Mouse (Mus musculus) kidney, embryonic 14.5 days (tissue): ENCODE measurements around the gene Mamdc4. TPM values are rescaled to one million over a fixed set of nuclear protein-coding genes. Genes with fewer than 3 reads are reported as not detected.

Source experiments
- ATAC-seq: fragments of 200-750 bp; cut with Nextera tagmentation; 2 replicates; pipeline ENCODE4 v1.8.0; 2017; ENCODE audit warnings: moderate number of reproducible peaks, mild to moderate bottlenecking, moderate TSS enrichment, moderate library complexity; ENCODE audit not compliant: low FRiP score, low TSS enrichment
- H3K27ac ChIP-seq: fragments of 300-500 bp; sonication (generic); 2 replicates; pipeline ENCODE4 v1.5.1; 2014; ENCODE audit warnings: low read depth, mild to moderate bottlenecking, low read length, moderate library complexity, mixed read lengths
- H3K27me3 ChIP-seq: fragments of 300-500 bp; sonication (generic); 2 replicates; pipeline ENCODE4 v1.6.1; 2014; ENCODE audit warnings: mild to moderate bottlenecking, low read length; ENCODE audit not compliant: control insufficient read depth, insufficient read depth
- H3K36me3 ChIP-seq: fragments of 300-500 bp; sonication (generic); 2 replicates; pipeline ENCODE4 v1.6.1; 2014; ENCODE audit warnings: low read length, mixed read lengths; ENCODE audit not compliant: control insufficient read depth, insufficient read depth
- H3K4me1 ChIP-seq: fragments of 300-500 bp; sonication (generic); 2 replicates; pipeline ENCODE4 v1.6.1; 2014; ENCODE audit warnings: low read length, mixed read lengths; ENCODE audit not compliant: control insufficient read depth, insufficient read depth
- H3K4me2 ChIP-seq: fragments of 300-500 bp; sonication (generic); replicated peaks from 2 replicates; pipeline ENCODE4 v1.6.1; 2014; ENCODE audit warnings: low read depth, mild to moderate bottlenecking, low read length
- H3K4me3 ChIP-seq: fragments of 300-500 bp; sonication (generic); 2 replicates; pipeline ENCODE4 v1.5.1; 2014; ENCODE audit warnings: mild to moderate bottlenecking, low read length
- H3K9ac ChIP-seq: fragments of 300-500 bp; sonication (generic); 2 replicates; pipeline ENCODE4 v1.6.1; 2014; ENCODE audit warnings: low read depth, mild to moderate bottlenecking, low read length, moderate library complexity
- H3K9me3 ChIP-seq: fragments of 300-500 bp; sonication (generic); 2 replicates; pipeline ENCODE4 v1.6.1; 2016; ENCODE audit warnings: low read length; ENCODE audit not compliant: control insufficient read depth
- WGBS: fragments of 180-500 bp; shearing (Covaris S2); extraction: QIAGEN DNeasy Blood & Tissue Kit; methylation state at CpG from one replicate; pipeline ENCODE4 v1.1.7; 2014; 5-methylcytosine and 5-hydroxymethylcytosine counted together
- polyA plus RNA-seq: library from polyadenylated mRNA; unstranded; fragments of >200 nt; fragmentation: Nextera tagmentation; extraction: Ambion mirVana; gene quantifications from 2 replicates; pipeline ENCODE4 v1.2.1, GENCODE M21; 2014

Gene Mamdc4
- polyA plus RNA-seq, 1 experiment from 2014 or later: 7.5 TPM

- H3K4me2 ChIP-seq: no peak overlapping the region
- peaks cover 2% of the 10 kb centered on the region; the same call in 1 of the 2 replicates for H3K9me3 ChIP-seq
- H3K4me3 ChIP-seq: no peak overlapping the region
- ATAC-seq: no peak
- H3K36me3 ChIP-seq: peaks cover 29% of the 10 kb centered on the region
- H3K27ac ChIP-seq: no peak overlapping the region
- 93% methylated on average over 2 of the region's 2 CpGs for WGBS
- H3K4me1 ChIP-seq: peaks cover 26% of the 10 kb centered on the region
- H3K9ac ChIP-seq: no peak overlapping the region
- peaks cover 25% of the 10 kb centered on the region for H3K27me3 ChIP-seq
Observed at GRCm38 (mm10) chr2:25573068-25573467, 1.6 kb downstream of the Mamdc4 start.

GRCm38 (mm10) chr2:25571221-25571620, 3.4 kb downstream of the Mamdc4 start:
- Histone ChIP-seq H3K4me3 (no peak overlapping the region), H3K36me3 (peaks cover 41% of the 10 kb centered on the region), H3K4me2 (no peak overlapping the region), H3K27me3 (peaks cover 7% of the 10 kb centered on the region), H3K9ac (no peak overlapping the region), H3K27ac (no peak overlapping the region), H3K4me1 (peaks cover 16% of the 10 kb centered on the region), H3K9me3 (no peaks in the 10 kb centered on the region)
- 92% methylated on average over 4 of the region's 4 CpGs for WGBS
- ATAC-seq: no peak

- Histone ChIP-seq H3K4me2 (no peak overlapping the region), H3K27me3 (no peaks in the 10 kb centered on the region), H3K27ac (no peak overlapping the region), H3K4me1 (peaks cover 9% of the 10 kb centered on the region; the same call in 1 of the 2 replicates), H3K9me3 (no peaks in the 10 kb centered on the region), H3K4me3 (no peak overlapping the region), H3K9ac (no peak overlapping the region), H3K36me3 (peaks cover 55% of the 10 kb centered on the region)
- ATAC-seq: no peak
- 93% methylated on average over 3 of the region's 3 CpGs for WGBS
Observed at GRCm38 (mm10) chr2:25569323-25569722, 5.3 kb downstream of the Mamdc4 start.

GRCm38 (mm10) chr2:25568473-25569019, 6.1 kb downstream of the Mamdc4 start:
- WGBS: 82% methylated on average over 6 of the region's 6 CpGs
- peaks cover 62% of the 10 kb centered on the region for H3K36me3 ChIP-seq

GRCm38 (mm10) chr2:25566558-25566957, 8.1 kb downstream of the Mamdc4 start:
- no peak overlapping the region for H3K9ac ChIP-seq
- no peaks in the 10 kb centered on the region for H3K27me3 ChIP-seq
- H3K4me3 ChIP-seq: no peak overlapping the region
- WGBS: 77% methylated on average over 6 of the region's 6 CpGs
- no peak overlapping the region for H3K27ac ChIP-seq
- H3K9me3 ChIP-seq: no peaks in the 10 kb centered on the region
- no peaks in the 10 kb centered on the region for H3K4me1 ChIP-seq
- no peak overlapping the region for H3K4me2 ChIP-seq
- H3K36me3 ChIP-seq: peaks cover 82% of the 10 kb centered on the region
- ATAC-seq: no peak

More at GRCm38 (mm10) chr2:25568473-25569019, 6.1 kb downstream of the Mamdc4 start:
- Histone ChIP-seq H3K9me3 (no peaks in the 10 kb centered on the region), H3K9ac (no peak overlapping the region), H3K4me3 (no peak overlapping the region), H3K4me1 (peaks cover 2% of the 10 kb centered on the region; the same call in 1 of the 2 replicates), H3K27me3 (no peaks in the 10 kb centered on the region), H3K27ac (no peak overlapping the region), H3K4me2 (no peak overlapping the region)
- ATAC-seq: no peak

GRCm38 (mm10) chr2:25565741-25566140, 8.9 kb downstream of the Mamdc4 start:
- Histone ChIP-seq H3K4me3 (no peak overlapping the region), H3K9me3 (no peaks in the 10 kb centered on the region), H3K36me3 (peaks cover 87% of the 10 kb centered on the region), H3K4me2 (no peak overlapping the region), H3K27me3 (no peaks in the 10 kb centered on the region), H3K9ac (no peak overlapping the region), H3K27ac (no peak overlapping the region), H3K4me1 (no peaks in the 10 kb centered on the region)
- no peak for ATAC-seq
- 88% methylated on average over 8 of the region's 8 CpGs for WGBS

GRCm38 (mm10) chr2:25561946-25562345, 12.7 kb downstream of the Mamdc4 start:
- Histone ChIP-seq H3K9ac (no peak overlapping the region), H3K4me3 (no peak overlapping the region), H3K27me3 (no peaks in the 10 kb centered on the region), H3K36me3 (peaks cover 60% of the 10 kb centered on the region), H3K4me2 (no peak overlapping the region), H3K4me1 (peaks cover 11% of the 10 kb centered on the region), H3K9me3 (no peaks in the 10 kb centered on the region), H3K27ac (no peak overlapping the region)
- no peak for ATAC-seq
- WGBS: 60% methylated on average over 9 of the region's 9 CpGs

- peaks cover 11% of the 10 kb centered on the region for H3K4me1 ChIP-seq
- no peak overlapping the region for H3K4me2 ChIP-seq
- WGBS: 79% methylated on average over 8 of the region's 8 CpGs
- no peak overlapping the region for H3K27ac ChIP-seq
- H3K9ac ChIP-seq: no peak overlapping the region
- no peak for ATAC-seq
- no peak overlapping the region for H3K4me3 ChIP-seq
- peaks cover 55% of the 10 kb centered on the region for H3K36me3 ChIP-seq
- no peaks in the 10 kb centered on the region for H3K27me3 ChIP-seq
- H3K9me3 ChIP-seq: no peaks in the 10 kb centered on the region
Observed at GRCm38 (mm10) chr2:25560551-25560950, 14.1 kb downstream of the Mamdc4 start.

- Histone ChIP-seq H3K4me2 (peak overlapping the region; percentile 68), H3K27ac (no peak overlapping the region), H3K4me1 (peaks cover 11% of the 10 kb centered on the region), H3K36me3 (peaks cover 37% of the 10 kb centered on the region), H3K9me3 (no peaks in the 10 kb centered on the region), H3K4me3 (peak overlapping the region; percentile 94), H3K27me3 (no peaks in the 10 kb centered on the region), H3K9ac (peak overlapping the region; percentile 88)
- ATAC-seq: no peak
- 73% methylated on average over 6 of the region's 6 CpGs for WGBS
Observed at GRCm38 (mm10) chr2:25558774-25559173, 15.9 kb downstream of the Mamdc4 start.
